Mouse (Mus musculus) embryonic facial prominence, embryonic 13.5 days (tissue): Measurements from ENCODE around the gene Wfdc15a. TPM values are rescaled to one million over a fixed set of nuclear protein-coding genes. Genes with fewer than 3 reads are reported as not detected.

Source experiments
- ATAC-seq: fragments of 200-750 bp; cut with Nextera tagmentation; 2 replicates; pipeline ENCODE4 v1.8.0; 2017; ENCODE audit warnings: low read depth; ENCODE audit not compliant: insufficient number of reproducible peaks, insufficient read depth, low FRiP score, low TSS enrichment
- H3K27ac ChIP-seq: fragments of 300-500 bp; sonication (generic); 2 replicates; pipeline ENCODE4 v1.5.1; 2015; ENCODE audit warnings: moderate library complexity, mild to moderate bottlenecking, inconsistent platforms
- H3K27me3 ChIP-seq: fragments of 300-500 bp; sonication (generic); 2 replicates; pipeline ENCODE4 v1.6.1; 2015; ENCODE audit warnings: mild to moderate bottlenecking, inconsistent platforms
- H3K36me3 ChIP-seq: fragments of 300-500 bp; sonication (generic); 2 replicates; pipeline ENCODE4 v1.6.1; 2015; ENCODE audit warnings: mild to moderate bottlenecking, inconsistent platforms
- H3K4me1 ChIP-seq: fragments of 300-500 bp; sonication (generic); 2 replicates; pipeline ENCODE4 v1.6.1; 2015; ENCODE audit warnings: inconsistent platforms
- H3K4me2 ChIP-seq: fragments of 300-500 bp; sonication (generic); 2 replicates; pipeline ENCODE4 v1.6.1; 2015; ENCODE audit warnings: moderate library complexity, mild to moderate bottlenecking, inconsistent platforms
- H3K4me3 ChIP-seq: fragments of 300-500 bp; sonication (generic); 2 replicates; pipeline ENCODE4 v1.5.1; 2015; ENCODE audit warnings: mild to moderate bottlenecking, inconsistent platforms
- H3K9ac ChIP-seq: fragments of 300-500 bp; sonication (generic); 2 replicates; pipeline ENCODE4 v1.6.1; 2015; ENCODE audit warnings: mild to moderate bottlenecking, inconsistent platforms
- H3K9me3 ChIP-seq: fragments of 300-500 bp; sonication (generic); 2 replicates; pipeline ENCODE4 v1.6.1; 2016; ENCODE audit warnings: inconsistent platforms
- WGBS: fragments of 180-500 bp; shearing (Covaris S2); methylation state at CpG from one replicate; pipeline ENCODE4 v1.1.7; 2015; ENCODE audit warnings: mixed read lengths; 5-methylcytosine and 5-hydroxymethylcytosine counted together
- polyA plus RNA-seq: library from polyadenylated mRNA; unstranded; fragments of >200 nt; fragmentation: Nextera tagmentation; extraction: Ambion mirVana; gene quantifications from 2 replicates; pipeline ENCODE4 v1.2.1, GENCODE M21; 2015

The Wfdc15a gene
- polyA plus RNA-seq, 1 experiment from 2014 or later: not detected

DNA sequence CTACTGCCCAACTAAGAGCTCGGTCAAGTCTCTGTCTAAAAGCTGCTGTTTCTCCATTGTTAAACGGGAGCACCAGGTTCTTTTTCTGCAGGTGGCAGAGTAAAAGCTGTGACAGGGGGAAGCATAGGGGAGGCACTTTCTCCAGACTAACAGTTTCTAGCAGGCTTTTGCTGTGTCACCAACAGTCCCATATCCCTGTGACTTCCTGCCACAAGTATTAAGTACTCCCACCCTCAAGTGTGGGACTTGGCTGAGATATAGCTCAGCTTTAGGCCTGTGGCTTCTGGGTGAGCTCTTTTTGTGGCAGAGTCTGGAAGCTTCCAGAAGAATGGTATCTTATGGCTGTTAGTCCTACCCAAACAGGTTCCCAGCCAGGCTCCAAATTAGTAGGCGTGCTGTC lies 24.1 kb downstream of the Wfdc15a start:
- no peaks in the 10 kb centered on the region for H3K9me3 ChIP-seq
- no peak overlapping the region for H3K4me3 ChIP-seq
- H3K9ac ChIP-seq: no peak overlapping the region
- no peak overlapping the region for H3K4me2 ChIP-seq
- ATAC-seq: no peak
- whole genome bisulfite sequencing: 76% methylated on average over 3 of the region's 3 CpGs
- no peaks in the 10 kb centered on the region for H3K36me3 ChIP-seq
- H3K27ac ChIP-seq: no peak overlapping the region
- H3K27me3 ChIP-seq: peaks cover 44% of the 10 kb centered on the region
- H3K4me1 ChIP-seq: peaks cover 12% of the 10 kb centered on the region

DNA sequence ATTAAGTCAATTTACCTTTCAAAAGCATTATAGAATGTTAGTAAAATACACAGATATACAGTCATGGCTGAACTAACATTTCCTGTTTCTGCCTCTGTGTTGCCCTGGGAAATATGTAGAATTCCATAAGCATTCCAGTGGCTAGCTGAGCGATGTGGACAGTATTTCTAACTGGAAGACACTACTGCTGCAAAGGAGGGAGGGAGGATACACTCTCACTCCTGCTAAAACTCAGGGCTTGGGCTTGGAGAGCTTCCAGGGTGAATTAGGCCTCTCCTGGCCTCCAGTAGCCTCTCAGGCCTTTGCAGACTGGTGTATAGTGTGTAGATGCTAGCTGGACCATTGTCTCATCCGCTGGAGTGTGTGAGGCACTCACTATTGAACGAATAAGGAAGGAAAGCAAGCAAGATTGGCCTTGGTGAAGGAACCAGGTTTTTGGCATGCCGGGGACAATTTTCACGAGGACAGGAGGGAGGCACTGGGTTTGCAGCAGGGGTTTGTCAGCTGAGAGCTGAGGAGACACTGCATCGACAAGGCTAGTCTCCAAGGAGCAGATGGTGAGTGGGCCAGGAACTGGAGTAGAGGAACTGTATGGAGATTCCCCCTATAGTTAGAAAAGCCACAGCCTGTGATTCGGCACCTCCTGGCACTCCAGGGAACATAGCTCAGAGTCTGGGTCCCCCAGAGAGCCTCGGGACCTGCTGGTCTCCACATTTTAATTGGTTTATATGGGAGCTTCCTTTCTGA lies 25.1 kb downstream of the Wfdc15a start:
- no peaks in the 10 kb centered on the region for H3K36me3 ChIP-seq
- no peak overlapping the region for H3K4me2 ChIP-seq
- H3K27ac ChIP-seq: no peak overlapping the region
- H3K27me3 ChIP-seq: peaks cover 54% of the 10 kb centered on the region
- H3K4me1 ChIP-seq: peaks cover 18% of the 10 kb centered on the region
- H3K4me3 ChIP-seq: no peak overlapping the region
- 73% methylated on average over 8 of the region's 8 CpGs for WGBS
- no peaks in the 10 kb centered on the region for H3K9me3 ChIP-seq
- no peak overlapping the region for H3K9ac ChIP-seq
- no peak for ATAC-seq

DNA sequence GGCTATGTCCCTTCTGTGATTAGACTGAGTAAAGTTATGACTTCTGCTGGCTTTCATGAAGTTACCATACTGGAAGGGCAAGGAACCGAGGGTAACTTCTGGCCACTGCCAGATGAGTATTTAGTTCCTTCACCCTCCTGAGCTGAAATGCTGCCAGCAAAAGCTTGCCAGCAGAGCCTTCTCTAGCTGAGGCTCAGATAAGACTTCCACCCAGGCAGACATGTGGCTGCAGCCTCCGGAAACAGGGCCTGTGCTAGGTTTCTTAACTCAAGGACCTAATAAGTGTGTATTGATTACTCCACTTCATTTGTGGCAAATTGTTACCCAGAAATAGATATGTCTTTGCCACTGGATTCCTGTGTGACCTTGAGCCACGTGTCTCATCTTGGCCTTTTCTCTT lies 26.5 kb downstream of the Wfdc15a start:
- no peak overlapping the region for H3K27ac ChIP-seq
- H3K36me3 ChIP-seq: no peaks in the 10 kb centered on the region
- H3K4me2 ChIP-seq: no peak overlapping the region
- no peak for ATAC-seq
- no peak overlapping the region for H3K9ac ChIP-seq
- 64% methylated on average over 3 of the region's 3 CpGs for WGBS
- no peak overlapping the region for H3K4me3 ChIP-seq
- peaks cover 21% of the 10 kb centered on the region for H3K4me1 ChIP-seq
- no peaks in the 10 kb centered on the region for H3K9me3 ChIP-seq
- H3K27me3 ChIP-seq: peaks cover 62% of the 10 kb centered on the region

DNA sequence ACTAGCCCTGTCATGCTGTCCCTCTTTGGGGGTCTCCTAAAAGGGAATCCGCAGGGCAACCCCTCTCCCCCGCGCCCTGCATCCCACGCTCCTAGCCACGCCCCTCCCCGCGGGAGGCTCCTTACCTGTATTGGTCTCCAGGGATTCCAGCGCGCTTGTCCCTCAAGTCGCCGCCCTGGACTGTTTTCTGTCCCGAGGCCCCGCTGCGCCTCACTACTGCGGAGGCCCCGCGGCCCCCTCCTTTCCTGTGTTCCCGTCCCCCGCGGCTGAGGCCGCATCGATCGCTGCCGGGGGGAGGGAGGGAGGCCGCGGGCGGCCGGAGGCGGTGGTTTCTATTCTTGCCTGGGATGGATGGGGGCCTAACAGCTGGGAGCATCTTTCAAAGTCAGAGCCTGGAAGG lies 29.0 kb downstream of the Wfdc15a start, which contains the start of gene Kcns1:
Gene Kcns1 (minus strand): TSS at position 212 of the 400 bp plus-strand sequence.
- Histone ChIP-seq H3K4me3 (peak within 1 kb of the TSS; percentile 38), H3K4me2 (peak within 1 kb of the TSS; percentile 64), H3K9ac (peak within 1 kb of the TSS; percentile 57), H3K27ac (no peak within 1 kb of the TSS), H3K27me3 (peaks cover 79% of the 10 kb centered on the region), H3K4me1 (peaks cover 29% of the 10 kb centered on the region), H3K36me3 (no peaks in the 10 kb centered on the region), H3K9me3 (no peaks in the 10 kb centered on the region)
- ATAC-seq: no peak
- under 1% methylated on average over 27 of the region's 29 CpGs for WGBS

DNA sequence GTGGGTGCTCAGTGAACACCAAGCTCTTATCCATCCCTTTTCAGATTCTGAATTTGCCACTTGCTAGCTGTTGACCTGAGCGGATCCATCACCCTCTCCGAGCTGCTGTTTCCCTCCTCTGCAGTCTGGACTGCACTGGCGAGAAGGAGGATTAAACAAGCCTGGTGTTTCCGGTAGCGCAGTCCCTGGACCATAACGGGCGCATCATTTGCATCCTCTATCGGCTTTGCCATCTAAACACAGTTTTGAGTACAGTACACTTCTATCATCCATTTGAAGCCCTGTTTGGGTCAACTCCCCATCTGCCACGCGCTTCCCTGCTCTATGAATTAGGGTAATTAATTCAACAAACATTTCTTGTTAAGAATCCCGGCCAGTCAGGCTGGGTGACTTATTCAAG lies 29.6 kb downstream of the Wfdc15a start:
- Histone ChIP-seq H3K27me3 (peaks cover 85% of the 10 kb centered on the region), H3K4me2 (peak overlapping the region; percentile 64), H3K4me1 (peaks cover 29% of the 10 kb centered on the region), H3K9me3 (no peaks in the 10 kb centered on the region), H3K27ac (no peak overlapping the region), H3K36me3 (no peaks in the 10 kb centered on the region), H3K9ac (no peak overlapping the region), H3K4me3 (peak overlapping the region; percentile 38; the same call in 1 of the 2 replicates)
- 2% methylated on average over 11 of the region's 11 CpGs for WGBS
- no peak for ATAC-seq

DNA sequence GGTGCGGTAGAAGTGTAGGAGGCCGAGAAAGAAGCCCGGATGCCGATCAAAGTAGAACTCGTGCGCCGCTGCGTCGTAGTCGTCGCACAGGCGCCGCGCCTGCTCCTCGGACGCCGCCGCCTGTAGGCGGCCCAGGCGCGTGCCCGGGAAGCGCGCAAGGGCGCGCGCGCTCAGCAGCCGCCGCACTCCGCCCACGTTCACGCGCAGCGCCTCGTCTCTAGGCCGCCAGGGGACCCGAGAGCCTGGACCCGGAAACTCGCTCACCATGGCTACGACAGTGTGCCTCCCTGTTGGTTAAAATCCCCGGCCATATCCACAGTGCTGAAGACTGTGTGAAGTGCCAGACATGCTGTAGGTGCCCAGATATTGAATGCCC lies 31.4 kb downstream of the Wfdc15a start:
- ATAC-seq: no peak
- H3K27me3 ChIP-seq: peaks cover 83% of the 10 kb centered on the region
- peak overlapping the region; percentile 54; the same call in 1 of the 2 replicates for H3K9ac ChIP-seq
- WGBS: 8% methylated on average over 41 of the region's 42 CpGs
- H3K36me3 ChIP-seq: no peaks in the 10 kb centered on the region
- H3K4me2 ChIP-seq: peak overlapping the region; percentile 69
- H3K4me1 ChIP-seq: peaks cover 26% of the 10 kb centered on the region
- H3K9me3 ChIP-seq: no peaks in the 10 kb centered on the region
- peak overlapping the region; percentile 42 for H3K4me3 ChIP-seq
- H3K27ac ChIP-seq: no peak overlapping the region

DNA sequence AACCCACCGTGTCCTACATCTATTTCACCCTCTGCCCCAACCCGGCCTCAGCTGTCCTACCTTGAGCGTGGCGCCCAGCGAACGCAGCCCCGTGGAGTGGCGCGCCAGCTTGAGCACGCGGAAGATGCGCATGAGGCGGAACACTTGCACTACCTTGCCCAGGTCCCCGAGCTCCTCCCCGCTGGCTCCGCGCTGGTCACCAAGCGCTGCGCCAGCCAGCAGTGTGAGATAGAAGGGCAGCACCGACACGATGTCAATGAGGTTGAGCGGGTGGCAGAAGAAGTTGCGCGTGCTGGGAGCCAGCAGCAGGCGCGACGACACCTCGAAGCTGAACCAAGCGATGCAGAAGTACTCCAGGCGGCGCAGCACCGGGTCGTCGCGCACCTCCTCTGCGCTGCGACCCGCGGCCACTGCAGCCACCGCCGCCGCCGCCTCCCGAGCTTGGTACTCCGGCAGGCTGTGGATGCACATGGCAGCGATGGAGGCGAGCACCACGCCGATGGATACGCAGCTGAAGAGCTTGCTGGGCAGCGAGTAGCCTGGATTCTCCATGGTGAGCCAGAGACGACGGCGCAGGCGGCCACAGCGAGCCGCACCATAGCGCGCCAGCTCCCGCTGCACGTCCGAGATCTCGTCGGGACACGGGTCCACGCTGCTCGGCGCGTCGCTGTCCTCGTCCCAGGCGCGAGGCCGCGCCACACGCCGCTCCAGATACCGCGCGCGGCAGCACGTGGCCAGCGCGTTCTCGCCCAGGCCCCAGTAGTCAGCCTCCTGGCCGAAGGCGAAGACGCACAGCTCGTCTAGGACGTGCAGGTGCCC lies 32.0 kb downstream of the Wfdc15a start:
- H3K4me2 ChIP-seq: peak overlapping the region; percentile 69
- peak overlapping the region; percentile 54; the same call in 1 of the 2 replicates for H3K9ac ChIP-seq
- no peaks in the 10 kb centered on the region for H3K36me3 ChIP-seq
- no peaks in the 10 kb centered on the region for H3K9me3 ChIP-seq
- peaks cover 77% of the 10 kb centered on the region for H3K27me3 ChIP-seq
- peak overlapping the region; percentile 42 for H3K4me3 ChIP-seq
- H3K4me1 ChIP-seq: peaks cover 26% of the 10 kb centered on the region
- WGBS: 14% methylated on average over 90 of the region's 90 CpGs
- ATAC-seq: no peak
- no peak overlapping the region for H3K27ac ChIP-seq

DNA sequence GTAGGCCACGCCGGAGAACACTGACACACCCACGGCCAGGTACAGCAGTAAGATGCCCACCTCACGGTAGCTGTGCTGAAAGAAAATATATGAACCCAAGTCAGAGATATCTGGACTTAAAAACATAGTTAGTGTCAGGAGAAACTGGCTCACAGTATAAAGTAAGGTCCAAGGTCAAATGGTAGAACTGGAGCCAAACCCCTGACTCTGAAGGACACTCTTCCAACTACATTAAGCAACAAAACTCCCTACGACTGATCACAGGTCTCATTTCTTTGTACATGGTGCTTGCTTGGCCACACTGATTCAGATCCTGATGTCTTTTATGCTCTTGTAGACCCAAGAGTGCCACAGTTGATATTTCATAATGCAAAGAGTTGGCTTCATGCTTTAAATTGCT lies 35.0 kb downstream of the Wfdc15a start:
- Histone ChIP-seq H3K27me3 (peaks cover 50% of the 10 kb centered on the region), H3K9ac (no peak overlapping the region), H3K4me2 (no peak overlapping the region), H3K4me3 (no peak overlapping the region), H3K4me1 (peaks cover 11% of the 10 kb centered on the region), H3K27ac (no peak overlapping the region), H3K36me3 (no peaks in the 10 kb centered on the region), H3K9me3 (no peaks in the 10 kb centered on the region)
- no peak for ATAC-seq
- 94% methylated on average over 5 of the region's 5 CpGs for WGBS

DNA sequence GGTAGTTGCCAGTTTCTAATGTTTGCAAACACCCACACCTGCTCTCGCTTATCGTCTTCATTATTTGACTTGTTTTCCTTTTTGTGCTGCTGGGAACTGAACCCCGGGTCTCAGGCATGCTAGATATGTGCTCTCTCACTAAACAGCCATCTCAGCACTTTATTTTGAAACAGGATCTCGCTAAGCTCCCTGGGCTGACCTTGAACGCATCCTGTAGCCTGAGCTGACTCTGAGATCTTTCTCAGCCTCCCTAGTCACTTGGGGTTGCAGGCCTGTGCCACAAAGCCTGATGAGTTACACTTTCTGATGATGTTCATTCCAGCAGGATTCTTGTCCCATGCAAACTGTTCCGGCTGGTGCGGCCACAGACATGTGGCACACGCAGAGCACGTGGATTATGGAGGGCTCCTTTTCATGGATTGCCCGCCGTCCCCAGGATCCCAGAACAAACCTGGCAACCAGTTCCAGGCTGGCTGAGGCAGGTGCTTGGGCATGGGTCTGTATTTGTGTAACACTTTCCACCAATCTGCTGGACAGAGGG lies 38.3 kb downstream of the Wfdc15a start:
- H3K4me3 ChIP-seq: no peak overlapping the region
- no peaks in the 10 kb centered on the region for H3K9me3 ChIP-seq
- WGBS: 75% methylated on average over 11 of the region's 11 CpGs
- H3K9ac ChIP-seq: no peak overlapping the region
- H3K4me2 ChIP-seq: no peak overlapping the region
- no peaks in the 10 kb centered on the region for H3K36me3 ChIP-seq
- H3K4me1 ChIP-seq: 0 out of 2 replicates have a peak, but pooled peaks cover 3% of the 10 kb centered on the region
- H3K27me3 ChIP-seq: peaks cover 16% of the 10 kb centered on the region
- no peak for ATAC-seq
- no peak overlapping the region for H3K27ac ChIP-seq

DNA sequence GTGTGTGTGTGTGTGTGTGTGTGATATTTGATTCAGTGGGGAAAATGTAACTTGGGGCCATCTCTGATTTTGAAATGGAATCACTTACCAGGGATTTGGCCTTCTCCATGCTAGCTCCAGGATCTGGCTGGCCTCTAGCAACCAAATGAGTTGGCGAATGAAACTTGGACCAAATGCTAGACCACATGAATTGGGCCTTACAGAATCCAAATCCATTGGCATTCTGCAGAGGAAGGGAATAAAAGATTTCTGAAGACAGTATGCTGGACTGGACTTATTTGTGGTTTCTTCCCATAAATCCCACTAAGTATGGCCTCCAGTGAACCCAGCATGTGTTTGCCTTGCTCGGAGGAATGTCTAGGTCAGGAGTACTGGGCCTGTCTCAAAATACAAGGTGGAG lies 41.1 kb downstream of the Wfdc15a start:
- WGBS: 75% methylated on average over 2 of the region's 2 CpGs

DNA sequence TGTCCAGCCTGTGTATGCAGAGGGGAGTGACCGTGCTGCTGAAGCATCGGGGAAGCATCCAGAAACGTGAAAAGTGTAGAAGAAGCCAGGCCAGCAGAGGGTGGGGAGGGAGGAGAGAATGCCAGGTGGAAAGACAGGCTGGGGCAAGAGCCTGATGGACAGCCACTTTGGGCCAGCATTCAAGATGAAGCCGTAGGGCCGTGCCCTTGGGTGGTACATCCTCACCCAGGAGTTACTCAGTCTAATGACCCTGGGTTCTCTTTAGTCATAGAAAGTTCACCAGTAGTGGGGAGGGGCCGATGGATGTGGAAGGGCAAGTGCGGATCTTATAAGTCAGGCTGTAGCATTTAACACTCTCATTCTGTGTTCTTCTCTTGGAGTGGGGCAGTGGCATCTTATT lies 43.8 kb downstream of the Wfdc15a start:
- no peaks in the 10 kb centered on the region for H3K9me3 ChIP-seq
- no peaks in the 10 kb centered on the region for H3K27me3 ChIP-seq
- H3K27ac ChIP-seq: no peak overlapping the region
- WGBS: 85% methylated on average over 7 of the region's 7 CpGs
- no peak overlapping the region for H3K4me2 ChIP-seq
- peaks cover 30% of the 10 kb centered on the region for H3K36me3 ChIP-seq
- ATAC-seq: no peak
- peaks cover 6% of the 10 kb centered on the region; the same call in 1 of the 2 replicates for H3K4me1 ChIP-seq
- no peak overlapping the region for H3K4me3 ChIP-seq
- no peak overlapping the region for H3K9ac ChIP-seq

More for the DNA sequence above, 41.1 kb downstream of the Wfdc15a start:
- no peak overlapping the region for H3K4me3 ChIP-seq
- H3K9ac ChIP-seq: no peak overlapping the region
- H3K36me3 ChIP-seq: peaks cover 9% of the 10 kb centered on the region
- H3K4me2 ChIP-seq: no peak overlapping the region
- 0 out of 2 replicates have a peak, but pooled peaks cover 3% of the 10 kb centered on the region for H3K4me1 ChIP-seq
- H3K9me3 ChIP-seq: no peaks in the 10 kb centered on the region
- H3K27ac ChIP-seq: peak overlapping the region; percentile 11; the same call in 1 of the 2 replicates
- ATAC-seq: no peak
- H3K27me3 ChIP-seq: no peaks in the 10 kb centered on the region
